Mouse (Mus musculus) bone marrow macrophage, adult 2 months (primary cell): Measurements from ENCODE around the gene Sim1.

ENCODE experiments used
- CTCF ChIP-seq: IDR thresholded peaks from 2 replicates; pipeline ENCODE4 v1.5.1; 2012; ENCODE audit warnings: low read depth, mild to moderate bottlenecking, low read length, moderate library complexity
- POLR2A ChIP-seq: IDR thresholded peaks from 2 replicates; pipeline ENCODE4 v1.6.1; 2012; ENCODE audit warnings: mild to moderate bottlenecking, low read depth, low read length, borderline replicate concordance

GRCm38 (mm10) chr10:50882366-50882765 lies 12.2 kb upstream of the Sim1 start:
- TF ChIP-seq CTCF: no peak
- no peak for TF ChIP-seq POLR2A
